Mouse (Mus musculus) thymus, postnatal 25 days (tissue): Measurements from ENCODE around the gene Myof.

Source experiments
- DNase-seq: peaks from one replicate; pipeline ENCODE4 v3.0.0; 2022

The Myof gene

DNA sequence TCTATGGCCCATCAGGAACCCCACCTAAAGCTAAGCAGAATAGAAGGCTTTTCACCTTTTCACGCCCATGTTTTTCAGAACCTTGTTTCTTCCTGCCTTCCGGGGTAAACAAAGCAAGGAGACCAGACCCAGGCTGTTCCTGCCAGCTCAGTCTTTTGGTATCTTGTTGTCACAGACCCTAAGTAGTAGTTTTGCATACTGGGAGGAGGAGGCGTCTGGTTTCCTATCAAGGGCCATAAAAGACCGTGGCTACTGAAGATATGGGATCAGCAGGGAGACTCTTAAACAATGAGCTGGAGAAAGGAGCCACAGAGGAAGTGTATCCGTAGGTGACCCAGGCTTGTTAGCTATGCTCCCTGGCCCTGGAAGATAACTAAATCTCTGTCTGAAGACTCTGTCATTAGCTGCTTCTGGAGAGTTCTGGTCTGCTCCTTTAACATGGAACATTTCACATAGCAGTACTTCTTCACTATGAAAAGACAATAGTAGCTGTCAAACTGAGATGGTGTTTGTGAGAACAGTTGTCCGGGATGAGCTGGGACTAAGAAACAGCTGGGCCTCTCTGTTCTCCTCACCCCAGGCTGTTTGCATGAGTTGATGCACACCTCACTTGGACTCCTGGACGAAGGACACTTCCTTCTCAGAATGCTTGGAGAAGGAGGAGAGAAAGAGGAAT lies 184.8 kb downstream of the Myof start:
- no peak for DNase-seq

DNA sequence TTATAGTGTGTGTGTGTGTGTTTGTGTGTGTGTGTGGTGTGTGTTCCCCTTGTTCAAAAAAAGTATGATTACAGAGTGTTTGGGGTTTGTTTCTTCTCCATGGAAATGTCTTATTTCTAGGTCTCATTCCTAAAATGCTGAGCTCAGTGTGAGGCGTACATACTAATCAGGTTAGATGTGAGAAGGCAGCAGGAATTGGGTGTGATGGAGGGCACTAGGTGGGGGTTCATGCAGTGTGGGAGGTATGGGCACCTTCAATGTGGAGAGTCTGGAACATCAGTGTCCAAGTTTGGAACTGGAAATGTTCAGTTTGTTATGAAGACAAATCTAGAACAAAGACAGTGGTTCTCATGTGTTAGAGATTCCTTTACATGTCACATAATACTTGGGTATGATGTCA lies 191.3 kb downstream of the Myof start:
- no peak for DNase-seq

DNA sequence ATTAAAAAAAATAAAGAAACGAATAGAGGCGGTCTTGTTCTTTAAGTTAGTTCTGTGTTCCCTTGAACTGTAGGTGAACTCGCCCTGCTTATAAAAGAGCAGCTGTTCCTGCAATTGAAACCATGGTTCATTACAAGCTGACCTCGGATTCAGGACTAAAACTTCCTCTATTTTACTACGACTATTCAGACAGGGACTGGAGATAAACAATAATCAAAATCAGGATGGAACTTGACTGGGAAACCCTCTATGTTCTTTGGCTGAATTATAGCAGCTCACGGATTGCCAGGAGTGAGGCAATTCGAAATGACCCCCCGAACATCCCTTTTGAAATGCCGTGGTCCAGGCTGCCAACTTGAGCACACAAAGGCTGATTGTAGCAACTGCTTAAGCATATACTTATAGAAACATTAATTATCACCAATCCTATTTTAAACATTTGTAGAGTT lies 191.8 kb downstream of the Myof start:
- DNase-seq = no peak
